9 mouse cellular contexts compared by ENCODE assay signal in genomic region chr6:36691497-36691896, GRCm38 (mm10).
DNase-seq lines count a peak whose midpoint lies in the region; ATAC-seq and TF ChIP-seq lines count a peak whose summit lies in the region.
"Had no signal": no experiment of that assay in that cellular context is flagged by ENCODE, and none has a peak within 500 bp of the region (broad histone marks: within the 10 kb centered on the region; RNA-seq: fewer than 3 reads in every experiment).

No protein-coding gene starts in this region.

- peak; percentile 80 for ATAC-seq in forebrain, embryonic 11.5 days (replicated peaks; ENCODE audit: low FRiP score)
- peak; percentile 31; the same call in 1 of the 2 replicates for ATAC-seq in lung, embryonic 15.5 days (ENCODE audit: borderline replicate concordance, extremely low read depth, low FRiP score, low TSS enrichment)

- dilution Hi-C loops in CH12.LX (cut with MboI; ENCODE audit: extremely low pct_ligation_motif_present, extremely low pct_unique_long_range_greater_than_20kb, low sequenced_read_pairs) = no loop called here

- H3K4me2 ChIP-seq in CH12.LX (ENCODE audit: insufficient read depth, low read depth, poor library complexity, severe bottlenecking) = no peak overlapping the region
- H3K4me2 ChIP-seq in forebrain, embryonic 11.5 days (ENCODE audit: low read depth, low read length, severe bottlenecking) = no peak overlapping the region
- H3K4me2 ChIP-seq in lung, embryonic 15.5 days = no peak overlapping the region

- TF ChIP-seq POLR2A in CH12.LX (IDR thresholded peaks at IDR 0.05; ENCODE audit: low read depth, low read length) = no peak

- 8% methylated on average over 1 of the region's 1 CpGs for WGBS in forebrain, embryonic 11.5 days
- 23% methylated on average over 1 of the region's 1 CpGs for WGBS in hindbrain, embryonic 10.5 days
- WGBS in lung, embryonic 15.5 days = 19% methylated on average over 1 of the region's 1 CpGs

- TF ChIP-seq CTCF in CH12.LX (conservative IDR thresholded peaks at IDR 0.05 in 1 of 2, IDR thresholded peaks at IDR 0.05 in 1 of 2; ENCODE audit: low read depth in 2 of 2, low read length in 2 of 2) = peak; percentile 47 to 84

- H3K27ac ChIP-seq in CH12.LX (ENCODE audit: insufficient read depth, low read depth) = no peak overlapping the region
- H3K27ac ChIP-seq in forebrain, embryonic 11.5 days (ENCODE audit: low read depth, low read length) = no peak overlapping the region
- H3K27ac ChIP-seq in hindbrain, embryonic 10.5 days = no peak overlapping the region
- H3K27ac ChIP-seq in lung, embryonic 15.5 days = no peak overlapping the region
- H3K27ac ChIP-seq: macrophage had no signal

- in situ Hi-C loops in CH12.LX (cut with MboI; ENCODE audit: low pct_ligation_motif_present, low pct_unique_long_range_greater_than_20kb, low sequenced_read_pairs) = loop anchor here (10.0 to 25.0 kb wide), 3 partner anchors 213 to 646 kb away; no protein-coding TSS in a partner anchor

- no peak overlapping the region for H3K4me3 ChIP-seq in CH12.LX (replicated peaks in 1 of 3; ENCODE audit: low read depth in 2 of 3, low read length in 2 of 3, poor library complexity in 1 of 3)
- no peak overlapping the region for H3K4me3 ChIP-seq in forebrain, embryonic 11.5 days (ENCODE audit: low read depth, low read length)
- no peak overlapping the region for H3K4me3 ChIP-seq in hindbrain, embryonic 10.5 days
- H3K4me3 ChIP-seq in lung, embryonic 15.5 days = no peak overlapping the region

- no peaks in the 10 kb centered on the region for H3K36me3 ChIP-seq in CH12.LX (replicated peaks in 1 of 2; ENCODE audit: control insufficient read depth in 1 of 2, insufficient read depth in 1 of 2, low read length in 1 of 2)
- H3K36me3 ChIP-seq in forebrain, embryonic 11.5 days (ENCODE audit: control insufficient read depth, insufficient read depth, low read length) = no peaks in the 10 kb centered on the region
- H3K36me3 ChIP-seq in hindbrain, embryonic 10.5 days = no peaks in the 10 kb centered on the region
- no peaks in the 10 kb centered on the region for H3K36me3 ChIP-seq in lung, embryonic 15.5 days

- no peak overlapping the region for H3K9ac ChIP-seq in CH12.LX (ENCODE audit: insufficient read depth, low read depth)
- H3K9ac ChIP-seq in forebrain, embryonic 11.5 days (ENCODE audit: low read length) = no peak overlapping the region
- H3K9ac ChIP-seq in lung, embryonic 15.5 days = no peak overlapping the region

- H3K79me2 ChIP-seq in CH12.LX (replicated peaks; ENCODE audit: control insufficient read depth, extremely low read depth, insufficient read depth, poor library complexity, severe bottlenecking) = no peaks in the 10 kb centered on the region

- no peaks in the 10 kb centered on the region for H3K9me3 ChIP-seq in CH12.LX (replicated peaks; ENCODE audit: low read length)
- H3K9me3 ChIP-seq in forebrain, embryonic 11.5 days (ENCODE audit: control insufficient read depth, low read length) = no peaks in the 10 kb centered on the region
- no peaks in the 10 kb centered on the region for H3K9me3 ChIP-seq in hindbrain, embryonic 10.5 days
- no peaks in the 10 kb centered on the region for H3K9me3 ChIP-seq in lung, embryonic 15.5 days

- peak; percentile 88 for TF ChIP-seq RAD21 in CH12.LX (IDR thresholded peaks at IDR 0.05; ENCODE audit: low read depth, low read length)

- no peaks in the 10 kb centered on the region for H3K27me3 ChIP-seq in CH12.LX (replicated peaks)
- H3K27me3 ChIP-seq in forebrain, embryonic 11.5 days (ENCODE audit: control insufficient read depth, insufficient read depth, low read length) = no peaks in the 10 kb centered on the region
- no peaks in the 10 kb centered on the region for H3K27me3 ChIP-seq in hindbrain, embryonic 10.5 days (ENCODE audit: insufficient read depth, poor library complexity, severe bottlenecking)
- H3K27me3 ChIP-seq in lung, embryonic 15.5 days = no peaks in the 10 kb centered on the region

- TF ChIP-seq EP300 in CH12.LX (IDR thresholded peaks at IDR 0.05; ENCODE audit: low read length) = no peak

- DNase-seq in CH12.LX (ENCODE audit: extremely low read depth) = peak; percentile 58
- DNase-seq in brain, adult 2 months (ENCODE audit: low read depth, low spot score) = peak; percentile 90
- DNase-seq in forebrain, embryonic 11.5 days (ENCODE audit: low spot score) = peak; percentile 62
- peak; percentile 55 for DNase-seq in hindbrain, embryonic 10.5 days (ENCODE audit: low spot score)
- peak; percentile 46 to 79 for DNase-seq in layer of hippocampus, adult 18-20 months (ENCODE audit: low spot score in 2 of 2)
- DNase-seq in retina, postnatal 7 days (ENCODE audit: low read depth, low spot score) = peak; percentile 31
- no peak for DNase-seq in thymus, postnatal 10 days (ENCODE audit: low spot score in 2 of 2)

- no peaks in the 10 kb centered on the region for H3K4me1 ChIP-seq in CH12.LX (ENCODE audit: control insufficient read depth in 1 of 2, insufficient read depth in 2 of 2)
- no peaks in the 10 kb centered on the region for H3K4me1 ChIP-seq in forebrain, embryonic 11.5 days (replicated peaks; ENCODE audit: control insufficient read depth, insufficient read depth, low read length)
- peaks cover 5% of the 10 kb centered on the region; the same call in 1 of the 2 replicates for H3K4me1 ChIP-seq in hindbrain, embryonic 10.5 days (replicated peaks)
- no peaks in the 10 kb centered on the region for H3K4me1 ChIP-seq in lung, embryonic 15.5 days

TF ChIP-seq in CH12.LX, 34 proteins besides CTCF, POLR2A, EP300 and RAD21:
- TF ChIP-seq ZNF384 (IDR thresholded peaks at IDR 0.05; ENCODE audit: low read depth, low read length) (no peak), SMC3 (IDR thresholded peaks at IDR 0.05; ENCODE audit: low read depth, low read length) (peak; percentile 85)
TF ChIP-seq in CH12.LX: peak in this region for 1.

Comparison
In these comparisons a context has a peak if more than half of its experiments do, and no peak if none do; other contexts are left out.
1. DNase-seq: peak in CH12.LX (single experiment), brain, adult 2 months (single experiment), forebrain, embryonic 11.5 days (single experiment), hindbrain, embryonic 10.5 days (single experiment), layer of hippocampus, adult 18-20 months (2 of 2) and retina, postnatal 7 days (single experiment); none in thymus, postnatal 10 days (0 of 2).